Mouse (Mus musculus) olfactory bulb, adult 2 months (tissue): ENCODE results near the gene Pcca.

Experiments
- CTCF ChIP-seq: fragments of 200-500 bp; IDR thresholded peaks from 2 replicates; pipeline ENCODE4 v1.5.1; 2012; ENCODE audit warnings: low read depth, mild to moderate bottlenecking, low read length, moderate library complexity; ENCODE audit not compliant: insufficient read depth
- POLR2A ChIP-seq: fragments of 200-500 bp; IDR thresholded peaks from 2 replicates; pipeline ENCODE4 v1.6.1; 2012; ENCODE audit warnings: mild to moderate bottlenecking, low read depth, low read length, moderate library complexity; ENCODE audit not compliant: insufficient read depth

DNA sequence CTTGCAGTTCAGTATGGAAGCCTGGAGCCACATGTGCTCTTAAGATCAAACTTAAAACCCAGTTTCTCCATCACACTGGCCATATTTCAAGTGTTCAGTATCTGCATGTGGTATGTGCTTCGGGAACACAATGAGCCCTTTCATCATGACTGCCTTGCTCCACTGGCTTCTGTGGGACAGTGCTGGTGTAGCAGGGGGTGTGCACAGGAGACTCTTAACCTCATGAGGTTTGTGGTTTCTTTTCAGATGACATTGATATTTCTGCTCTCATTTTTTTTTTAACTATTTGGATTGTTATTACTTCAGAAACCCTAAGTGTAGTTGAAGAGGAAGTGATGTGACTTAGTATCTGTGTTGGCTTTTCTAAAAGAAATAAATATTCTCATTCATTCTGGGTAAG, 180.8 kb downstream of the Pcca start:
- TF ChIP-seq CTCF (no peak), POLR2A (no peak)
